Mouse (Mus musculus) small intestine, adult 2 months (tissue): Measurements from ENCODE around the gene Gls.

Experiments
- CTCF ChIP-seq: fragments of 200-500 bp; IDR thresholded peaks from 2 replicates; pipeline ENCODE4 v1.5.1; 2012; ENCODE audit warnings: low read depth, mild to moderate bottlenecking, control low read depth, inconsistent platforms, low read length, moderate library complexity, mixed read lengths; ENCODE audit not compliant: insufficient replicate concordance, insufficient read length; ENCODE audit errors: extremely low read depth
- POLR2A ChIP-seq: fragments of 200-500 bp; IDR thresholded peaks from 2 replicates; pipeline ENCODE4 v1.6.1; 2012; ENCODE audit warnings: low read depth, mild to moderate bottlenecking, control low read depth, inconsistent platforms, low read length, moderate library complexity

DNA sequence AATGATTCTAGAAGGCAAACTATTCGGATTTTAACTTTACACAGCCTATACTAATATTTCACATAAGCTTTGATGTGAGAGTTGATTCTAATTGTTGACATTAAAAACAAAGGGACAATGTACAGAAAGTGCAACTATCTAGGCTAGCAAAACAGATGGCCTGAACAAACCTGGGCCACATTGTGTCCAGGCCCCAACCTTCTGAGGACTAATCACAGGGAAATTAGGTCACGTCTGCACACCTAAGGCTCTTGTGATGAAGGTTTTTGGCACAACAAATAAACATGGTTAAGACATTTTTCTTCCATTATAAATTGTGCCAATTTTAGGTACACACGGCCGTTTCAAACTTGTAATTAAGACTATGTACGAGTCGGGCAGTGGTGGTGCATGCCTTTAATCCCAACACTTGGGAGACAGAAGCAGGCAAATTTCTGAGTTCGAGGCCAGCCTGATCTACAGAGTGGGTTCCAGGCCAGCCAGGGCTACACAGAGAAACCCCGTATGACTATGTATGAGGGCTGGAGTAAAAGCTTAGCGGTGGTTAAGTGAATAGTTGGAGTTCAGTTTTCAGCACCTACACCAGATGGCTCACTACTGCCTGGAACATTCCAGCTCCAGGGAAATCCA, 53.0 kb downstream of the Gls start:
- TF ChIP-seq CTCF (no peak), POLR2A (no peak)
